Mouse (Mus musculus): ENCODE results near the gene Gm14692. TPM values are rescaled to one million over a fixed set of nuclear protein-coding genes. Genes with fewer than 3 reads are reported as not detected.
"Not testable (repeated sequence)": the region's sequence is repeated elsewhere in the genome, so short reads cannot be mapped to it uniquely, and the experiment has no call there.

The Gm14692 gene
- polyA plus RNA-seq (2015; fragmentation: Nextera tagmentation; extraction: Ambion mirVana): not detected in 2 replicates

DNA sequence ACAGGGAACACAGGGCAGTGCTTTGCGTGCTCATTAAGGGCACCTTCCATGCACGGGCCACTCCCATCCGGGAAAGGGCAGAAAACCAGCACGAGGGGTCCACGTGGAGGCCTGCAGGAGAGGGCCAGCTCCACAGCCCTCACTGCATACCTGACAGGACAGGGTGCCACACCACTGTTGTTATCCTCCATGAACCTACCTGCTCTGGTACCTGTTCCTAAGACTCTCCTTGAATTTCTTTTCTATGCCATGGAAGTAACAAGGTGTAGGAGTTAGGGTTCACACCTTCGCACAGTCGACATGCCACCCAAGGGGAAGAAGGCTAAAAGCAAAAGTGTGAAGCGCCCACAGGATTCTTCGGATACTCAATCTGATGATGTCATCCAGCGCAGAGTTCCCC, at the start of gene Gm14692:
Gene Gm14692, plus strand, starts transcription at position 301 of the 400 bp plus-strand sequence.
- WGBS: 79% methylated on average over 5 of the region's 10 CpGs
- ATAC-seq; H3K27me3 ChIP-seq (replicated peaks; ENCODE audit: control insufficient read depth, insufficient read depth, low read length); H3K9ac ChIP-seq (replicated peaks; ENCODE audit: low read depth, low read length); H3K4me1 ChIP-seq (replicated peaks; ENCODE audit: control insufficient read depth, insufficient read depth, low read length); H3K4me2 ChIP-seq (ENCODE audit: low read length); H3K4me3 ChIP-seq (replicated peaks; ENCODE audit: low read length); H3K9me3 ChIP-seq (ENCODE audit: control insufficient read depth, low read length); H3K27ac ChIP-seq (ENCODE audit: low read length); H3K36me3 ChIP-seq (ENCODE audit: control insufficient read depth, insufficient read depth): not testable (repeated sequence)

GRCm38 (mm10) chrX:67693462-67693861, 2.0 kb upstream of the Gm14692 start, which contains the start of gene Gm1140:
Gene Gm1140, minus strand, starts transcription at chrX:67693562.
- H3K9ac ChIP-seq (replicated peaks; ENCODE audit: low read depth, low read length); H3K4me2 ChIP-seq (ENCODE audit: low read length); ATAC-seq; H3K9me3 ChIP-seq (ENCODE audit: control insufficient read depth, low read length); H3K27ac ChIP-seq (ENCODE audit: low read length); H3K27me3 ChIP-seq (replicated peaks; ENCODE audit: control insufficient read depth, insufficient read depth, low read length); H3K36me3 ChIP-seq (ENCODE audit: control insufficient read depth, insufficient read depth); H3K4me1 ChIP-seq (replicated peaks; ENCODE audit: control insufficient read depth, insufficient read depth, low read length); H3K4me3 ChIP-seq (replicated peaks; ENCODE audit: low read length): not testable (repeated sequence)
- WGBS: 83% methylated on average over 3 of the region's 11 CpGs

Other genes with a start within 250 kb of the Gm14692 start
- gene Gm1140, start 2.1 kb upstream of the Gm14692 start, polyA plus RNA-seq (2015; fragmentation: Nextera tagmentation; extraction: Ambion mirVana): not detected in 2 replicates
- gene 4933436I01Rik, start 225.8 kb downstream of the Gm14692 start, polyA plus RNA-seq (2015; fragmentation: Nextera tagmentation; extraction: Ambion mirVana): not detected in 2 replicates

All from forebrain, embryonic 16.5 days (tissue).